Mouse (Mus musculus) kidney, postnatal 36 days (tissue): ENCODE measurements around the gene Trim31.
A peak's percentile ranks its signal among the peaks of the same experiment; 100 is the strongest.
"Not testable (repeated sequence)": the region's sequence is repeated elsewhere in the genome, so short reads cannot be mapped to it uniquely, and the experiment has no call there.

Experiments used
- DNase-seq, 2 experiments: peaks; one replicate each; pipeline ENCODE4 v3.0.0; 2021 to 2022; ENCODE audit warnings: mixed read lengths in 2 of 2

The Trim31 gene

DNA sequence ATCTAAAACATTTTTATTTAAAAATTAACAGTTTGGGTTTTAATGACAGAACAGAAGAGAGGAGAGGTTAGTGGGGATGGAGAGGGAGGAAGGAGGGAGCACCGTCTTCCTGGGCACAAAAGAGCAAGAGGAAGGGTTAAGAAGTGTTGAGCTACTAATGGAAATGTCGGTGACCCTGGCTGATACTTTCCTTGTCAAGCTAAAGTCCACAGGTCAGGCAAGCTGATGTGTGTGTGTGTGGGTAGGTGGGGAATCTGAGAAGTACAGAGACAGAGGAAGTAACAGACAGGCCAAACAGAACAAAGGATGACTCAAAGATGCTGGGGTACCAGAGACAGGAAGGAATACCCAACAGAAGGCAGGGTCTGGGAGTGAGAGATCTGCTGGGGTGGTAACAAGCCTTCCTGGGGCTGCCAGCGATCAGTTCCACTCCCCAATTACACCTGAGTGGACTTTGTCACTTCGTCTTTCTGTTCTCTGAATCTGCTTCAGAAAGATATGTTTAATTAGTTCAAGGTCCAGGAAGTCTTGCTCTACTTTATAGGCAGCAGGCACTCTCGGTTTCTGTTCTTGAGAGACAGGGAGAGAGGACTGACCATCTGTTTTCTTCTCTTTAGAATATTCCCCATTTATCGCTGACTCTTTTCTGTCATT is at the start of gene Trim31:
TSS of gene Trim31 (plus strand) at position 567 of the 654 bp plus-strand sequence.
- DNase-seq, result no peak

DNA sequence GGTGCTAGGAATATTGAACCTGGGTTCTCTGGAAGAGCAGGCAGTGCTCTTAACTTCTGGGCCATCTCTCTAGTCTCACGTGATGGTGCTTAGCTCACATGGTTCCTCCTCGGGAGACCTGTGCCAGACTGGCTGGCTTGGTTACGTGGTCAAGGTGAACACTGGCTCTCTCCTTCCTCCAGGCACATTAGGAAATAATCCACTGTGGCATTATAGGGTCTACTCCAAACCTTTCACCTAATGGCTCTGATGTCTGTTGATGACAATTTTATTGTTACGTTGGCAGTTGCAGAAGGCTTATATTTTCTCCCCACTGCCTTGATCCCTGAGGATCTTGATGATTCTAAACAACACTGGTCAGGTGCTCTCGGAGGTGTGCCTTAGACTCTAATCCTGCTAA is 49.0 kb upstream of the Trim31 start:
- DNase-seq, result no peak

DNA sequence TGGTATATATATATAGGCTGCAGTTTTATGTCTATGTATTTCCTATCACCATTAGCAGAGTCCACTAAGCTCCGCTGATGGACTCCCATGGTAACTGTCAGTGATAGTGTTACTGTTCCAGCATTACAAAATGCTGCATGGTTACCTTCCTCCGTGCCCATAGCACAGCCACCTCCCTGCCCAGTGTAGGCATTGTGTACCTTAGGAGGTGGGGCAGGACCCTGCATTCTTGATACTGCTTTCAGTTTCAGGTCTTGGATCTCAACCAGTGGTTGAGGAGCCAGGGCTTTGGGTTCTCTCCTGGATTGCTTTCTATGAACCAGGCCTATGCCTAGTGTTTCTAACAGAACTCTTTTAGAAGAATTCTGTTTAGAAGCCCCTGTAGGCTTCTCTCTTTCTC is 47.9 kb upstream of the Trim31 start:
- no peak for DNase-seq

DNA sequence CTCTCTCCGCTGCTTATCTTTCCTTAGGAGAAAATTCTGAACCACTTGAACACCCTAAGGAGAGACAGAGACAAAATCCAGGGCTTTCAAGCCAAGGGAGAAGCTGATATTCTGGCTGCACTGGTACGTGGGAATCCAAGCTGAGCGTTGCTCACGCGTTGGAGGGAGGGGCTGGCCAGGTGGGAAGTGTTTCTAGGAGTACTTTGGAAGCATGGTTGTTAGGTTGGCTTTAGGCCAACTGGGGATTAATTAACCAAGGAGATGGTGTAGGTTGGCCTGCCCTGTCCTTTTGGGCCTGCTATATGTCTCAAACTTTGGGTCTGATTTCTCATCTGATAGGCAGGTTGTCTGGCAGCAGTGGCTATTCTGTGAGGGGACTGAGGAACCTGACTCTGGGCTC is 46.7 kb upstream of the Trim31 start:
- no peak for DNase-seq

DNA sequence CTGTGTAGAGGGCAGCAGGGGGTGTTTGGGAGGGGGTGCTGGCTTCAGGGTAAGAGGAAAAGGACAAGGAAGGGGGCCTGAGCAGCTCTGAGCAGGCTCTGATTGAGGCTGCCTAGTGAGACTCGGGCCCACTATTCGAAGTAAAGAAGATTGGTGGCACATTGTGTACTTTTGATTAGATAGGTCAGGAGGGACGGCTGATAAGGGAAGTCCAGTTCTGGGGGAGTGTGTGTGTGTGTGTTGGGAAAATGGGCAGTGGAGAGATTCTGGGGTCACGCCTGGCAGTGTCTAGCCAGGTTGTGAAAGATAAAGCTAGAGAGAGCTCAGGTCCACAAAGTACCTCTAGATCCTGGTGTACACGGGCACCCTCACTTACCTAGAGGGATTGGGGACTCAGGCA is 46.3 kb upstream of the Trim31 start:
- no peak for DNase-seq

DNA sequence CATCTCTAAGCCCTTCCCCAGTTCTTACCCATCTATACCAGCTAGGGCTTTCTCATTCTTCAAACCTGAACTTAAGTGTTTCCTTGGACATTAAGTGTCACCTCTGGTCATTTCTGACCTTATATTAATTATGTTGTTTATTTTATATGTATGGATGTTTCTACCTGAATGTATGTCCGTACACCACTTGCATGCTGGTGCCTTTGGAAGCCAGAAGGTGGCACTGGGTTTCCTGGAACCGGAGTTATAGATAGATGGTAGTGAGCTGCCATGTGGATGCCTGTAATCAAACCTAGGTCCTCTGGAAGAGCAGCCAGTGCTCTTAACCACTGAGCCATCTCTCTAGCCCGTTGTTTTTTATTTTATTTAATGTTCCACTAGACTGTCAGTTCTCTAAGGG is 42.4 kb upstream of the Trim31 start:
- no peak for DNase-seq

DNA sequence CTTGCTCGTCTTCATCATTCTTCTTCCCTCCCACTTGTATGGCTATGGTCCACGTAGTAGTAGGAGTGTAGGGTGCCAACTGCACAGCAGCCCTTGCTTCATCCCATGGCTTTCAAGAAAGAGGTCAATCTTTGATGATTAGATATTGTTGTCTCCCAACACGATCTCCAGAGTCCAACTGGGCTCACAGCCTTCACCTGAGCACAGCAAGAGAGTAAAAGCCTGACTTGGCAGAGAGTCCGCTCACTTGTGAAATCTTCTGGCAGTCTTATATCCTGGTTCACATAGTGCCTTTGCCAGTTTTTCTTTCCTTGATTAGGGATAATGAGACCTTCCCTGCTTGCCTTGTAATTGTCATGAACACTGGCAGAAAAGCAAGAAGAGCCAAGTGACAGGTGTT is 41.7 kb upstream of the Trim31 start:
- DNase-seq, result no peak

DNA sequence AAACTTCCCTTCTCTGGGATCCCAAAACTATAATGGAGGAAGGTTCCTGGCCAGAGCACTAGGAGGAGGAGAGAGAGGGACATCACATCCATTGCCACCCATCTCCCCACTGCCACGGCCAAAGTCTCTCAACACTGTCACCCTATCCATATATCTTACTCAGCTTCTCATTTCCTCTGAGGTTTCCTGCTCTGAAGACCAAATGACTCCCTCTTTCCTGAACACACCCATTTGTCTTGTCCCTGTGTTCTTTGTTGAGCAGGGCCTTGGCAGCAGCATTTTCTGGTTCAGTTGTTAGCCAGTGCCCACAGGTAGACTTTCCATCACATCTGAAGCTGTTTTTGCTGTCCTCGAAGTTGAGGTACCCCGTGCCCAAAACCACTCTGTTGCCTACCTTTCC is 39.7 kb upstream of the Trim31 start:
- no peak for DNase-seq

DNA sequence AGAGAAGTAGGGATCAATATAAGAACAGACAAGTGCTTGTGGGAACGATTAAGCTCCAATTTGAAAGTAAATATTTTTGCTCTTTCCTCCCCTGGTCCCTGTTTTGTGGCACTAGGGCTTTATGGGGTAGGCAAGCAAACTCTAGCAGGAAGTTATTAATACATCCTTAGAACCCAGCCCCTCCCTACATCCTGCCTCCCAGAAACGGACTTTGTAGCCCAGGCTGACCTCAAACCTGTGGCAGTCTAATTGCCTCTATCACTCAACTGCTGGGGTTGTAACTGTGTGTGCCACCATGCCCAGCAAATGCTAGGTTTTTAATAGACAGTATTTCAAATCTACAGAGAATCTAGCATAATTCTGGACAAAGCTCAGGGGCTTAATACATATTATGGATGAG is 36.2 kb upstream of the Trim31 start:
- no peak for DNase-seq

DNA sequence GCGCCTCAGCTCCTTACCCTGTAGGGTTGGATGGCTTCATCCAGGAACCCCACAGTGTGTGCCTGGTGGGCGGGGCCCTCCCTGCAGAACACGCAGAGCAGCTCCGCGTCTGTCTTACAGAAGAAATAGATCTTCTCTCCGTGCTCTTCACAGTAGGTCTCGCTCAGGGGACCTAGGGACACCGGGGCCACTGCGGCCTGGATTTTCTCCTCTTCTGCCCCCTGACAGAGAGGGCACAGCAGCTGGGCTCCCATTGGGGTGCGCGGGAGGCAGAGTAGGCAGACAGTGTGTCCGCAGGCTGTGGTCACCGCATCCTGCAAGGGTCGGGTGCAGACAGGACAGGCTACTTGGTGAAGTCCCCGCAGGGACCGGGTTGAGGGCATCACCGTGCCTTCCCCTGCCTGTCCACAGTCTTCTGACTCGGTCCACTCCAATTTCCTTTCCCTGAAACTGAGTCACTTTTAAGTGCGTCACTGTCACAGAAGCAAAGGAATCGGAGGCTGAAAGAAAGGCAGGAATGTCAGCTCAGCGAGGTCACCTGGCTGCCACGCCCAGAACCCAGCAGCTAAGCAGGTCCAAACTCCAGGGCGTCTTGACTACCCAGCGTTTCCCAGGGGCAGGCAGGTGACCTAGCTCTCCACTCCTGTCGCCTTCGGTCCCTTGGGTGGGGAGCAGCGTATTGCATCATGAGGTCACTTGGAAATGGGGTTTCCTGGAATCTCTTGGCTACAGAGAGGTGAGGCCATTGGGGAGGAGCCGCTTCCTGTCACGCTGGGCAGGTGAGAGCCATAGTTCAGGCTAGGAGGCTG is 31.0 kb upstream of the Trim31 start, which contains the start of gene Trim15:
TSS of gene Trim15 (minus strand) at position 492 of the 809 bp plus-strand sequence.
- DNase-seq, result peak; percentile 34 to 62

DNA sequence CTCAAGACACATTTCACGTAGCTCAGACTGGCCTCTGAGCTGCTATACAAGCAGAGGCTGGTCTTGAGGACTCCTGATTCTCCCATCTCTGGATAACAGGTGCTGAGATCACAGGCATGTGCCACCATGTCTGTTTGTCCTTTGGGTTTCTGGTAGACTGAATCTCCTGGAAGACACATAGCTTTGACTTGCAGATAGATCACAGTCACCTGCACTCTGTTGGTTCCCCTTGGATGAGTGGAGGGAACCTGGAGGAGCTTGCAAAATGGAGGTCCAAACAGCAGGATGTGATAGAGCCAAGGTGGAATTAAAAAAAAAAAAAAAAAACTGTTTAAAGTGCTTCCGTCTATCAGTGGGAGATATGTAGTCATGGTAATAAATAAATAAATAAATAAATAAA is 29.1 kb upstream of the Trim31 start:
- no peak for DNase-seq

DNA sequence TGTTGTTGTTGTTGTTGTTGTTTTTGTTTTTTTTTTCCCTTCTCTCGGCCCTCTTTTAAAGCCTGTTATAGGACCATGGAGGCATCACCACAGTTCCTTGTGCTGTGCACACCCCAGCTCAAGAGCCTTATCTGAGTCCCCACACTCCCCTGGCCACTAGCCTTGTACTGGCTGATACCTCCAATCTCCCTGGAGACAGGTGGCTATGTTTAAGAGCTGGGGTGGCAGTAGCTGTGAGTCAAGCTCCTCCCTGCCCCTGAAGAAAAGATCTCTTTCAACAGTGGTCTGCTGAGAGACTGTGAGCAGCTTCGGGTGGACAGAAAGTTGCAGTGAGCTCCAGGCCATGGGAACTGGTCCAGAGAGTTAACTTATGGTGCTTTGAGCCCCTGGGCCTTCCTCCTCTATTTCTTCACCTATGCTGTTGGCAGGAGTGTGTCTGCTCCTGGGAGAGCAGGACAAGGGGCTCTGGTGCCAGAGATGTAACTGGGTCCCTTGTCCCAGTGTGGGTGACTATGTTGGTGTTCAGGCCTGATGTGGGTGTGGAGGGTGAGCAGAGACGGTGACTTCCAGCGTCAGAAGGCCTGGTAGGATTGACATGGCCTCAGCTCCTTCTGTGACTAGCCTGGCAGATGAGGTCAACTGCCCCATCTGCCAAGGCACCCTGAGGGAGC is 28.5 kb upstream of the Trim31 start, which contains the start of gene Trim10:
TSS of gene Trim10 (plus strand) at position 291 of the 671 bp plus-strand sequence.
- DNase-seq, result no peak

DNA sequence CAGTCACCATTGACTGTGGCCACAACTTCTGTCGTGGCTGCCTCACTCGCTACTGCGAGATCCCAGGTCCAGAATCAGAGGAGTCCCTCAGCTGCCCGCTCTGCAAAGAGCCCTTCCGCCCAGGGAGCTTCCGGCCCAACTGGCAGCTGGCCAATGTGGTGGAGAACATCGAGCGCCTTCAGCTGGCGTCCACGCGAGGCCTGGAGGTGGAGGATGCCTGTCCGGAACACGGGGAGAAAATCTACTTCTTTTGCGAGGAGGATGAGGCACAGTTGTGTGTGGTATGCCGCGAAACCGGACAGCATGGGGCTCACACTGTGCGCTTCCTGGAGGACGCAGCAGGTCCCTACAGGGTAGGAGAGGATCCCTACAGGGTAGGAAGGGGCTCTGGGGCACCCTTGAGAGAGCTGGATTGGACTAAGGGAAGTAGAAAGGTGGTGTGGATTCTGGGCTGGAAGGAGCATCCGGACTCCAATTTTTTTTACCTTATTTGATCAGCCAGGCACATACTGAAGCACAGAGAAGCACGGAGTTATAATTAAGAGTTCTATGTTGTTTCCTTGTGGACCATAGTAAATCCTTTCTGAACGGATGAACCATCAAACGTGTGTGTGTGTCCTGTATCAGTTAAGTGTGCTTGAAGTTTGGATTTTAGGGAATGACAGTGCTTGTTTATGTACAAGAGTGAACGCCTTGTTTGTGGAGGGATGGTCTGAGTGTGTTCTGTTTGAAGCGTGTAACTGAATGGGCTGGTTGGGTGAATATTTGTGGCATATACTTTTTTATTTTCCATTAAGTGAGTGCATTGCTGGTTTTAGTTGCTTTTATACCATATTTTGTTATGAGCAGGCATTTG is 27.7 kb upstream of the Trim31 start:
- peak in 1 of 2 experiments; percentile 51 for DNase-seq

DNA sequence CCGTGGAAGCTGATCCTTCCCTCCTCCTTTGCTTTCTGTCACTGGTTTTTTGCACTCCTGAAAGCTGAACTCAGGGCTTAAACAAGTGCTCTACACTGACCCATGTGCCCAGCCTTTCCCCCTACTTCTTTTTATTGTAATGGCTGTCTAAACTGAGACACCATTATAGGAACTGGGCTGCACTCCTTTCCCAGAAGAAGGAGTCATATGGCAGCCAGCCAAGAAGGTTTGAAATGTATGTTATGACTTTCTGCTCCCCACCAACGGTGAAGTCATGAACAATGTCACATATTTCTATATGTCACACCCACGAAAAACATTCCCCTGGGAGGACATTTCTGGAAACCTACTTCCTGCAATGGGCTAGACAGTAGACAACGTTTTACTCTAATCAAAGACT is 23.3 kb upstream of the Trim31 start:
- DNase-seq, result no peak

DNA sequence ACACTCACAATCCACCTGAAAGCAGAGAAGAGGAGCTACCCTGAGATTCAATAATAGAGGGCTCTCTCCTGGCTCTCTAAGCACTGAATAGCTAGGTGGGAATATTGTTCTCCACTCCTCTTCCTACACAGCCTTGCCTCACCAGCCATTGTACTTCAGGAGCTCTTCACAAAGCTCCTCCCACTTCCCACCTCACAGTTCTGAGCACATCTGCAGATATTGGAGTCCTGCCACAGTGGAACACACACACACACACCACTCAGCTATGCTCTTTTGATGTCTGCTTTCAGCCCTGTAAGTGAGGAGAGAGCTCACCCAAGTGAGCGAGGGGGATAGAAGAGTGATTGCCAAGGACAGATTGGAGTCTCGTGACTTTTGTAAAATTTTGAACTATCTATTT is 14.6 kb upstream of the Trim31 start:
- DNase-seq, result no peak

DNA sequence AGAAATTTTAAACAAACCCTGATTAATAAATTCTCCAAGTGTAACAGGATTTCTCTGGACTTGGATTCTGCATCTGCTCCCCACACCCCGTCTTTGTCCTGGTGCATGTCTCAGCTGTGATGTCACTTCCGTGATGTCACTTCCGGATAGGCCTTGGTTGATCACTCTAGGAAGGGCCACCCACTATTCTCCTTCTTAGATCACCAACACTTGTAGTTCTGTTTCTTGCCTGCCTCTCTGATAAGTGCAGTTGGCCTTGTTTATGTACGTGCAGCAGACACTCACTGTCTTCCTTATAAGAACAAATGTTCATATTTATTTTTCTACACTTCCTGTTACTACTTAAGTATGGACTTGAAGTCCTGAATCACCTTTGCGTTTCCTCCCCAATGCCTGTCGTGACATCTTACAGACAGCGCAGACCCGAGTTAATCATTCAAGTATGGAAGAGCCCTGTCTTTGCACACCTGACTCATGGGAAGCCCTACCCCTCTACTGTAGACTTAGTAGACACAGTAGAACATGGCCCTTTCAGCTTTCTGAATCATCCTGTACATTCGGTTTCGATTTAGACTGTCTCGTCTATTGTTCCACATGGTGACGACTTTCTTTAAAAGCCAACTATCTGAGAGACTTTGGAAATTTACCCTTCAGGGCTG is 12.7 kb upstream of the Trim31 start:
- DNase-seq, result no peak

DNA sequence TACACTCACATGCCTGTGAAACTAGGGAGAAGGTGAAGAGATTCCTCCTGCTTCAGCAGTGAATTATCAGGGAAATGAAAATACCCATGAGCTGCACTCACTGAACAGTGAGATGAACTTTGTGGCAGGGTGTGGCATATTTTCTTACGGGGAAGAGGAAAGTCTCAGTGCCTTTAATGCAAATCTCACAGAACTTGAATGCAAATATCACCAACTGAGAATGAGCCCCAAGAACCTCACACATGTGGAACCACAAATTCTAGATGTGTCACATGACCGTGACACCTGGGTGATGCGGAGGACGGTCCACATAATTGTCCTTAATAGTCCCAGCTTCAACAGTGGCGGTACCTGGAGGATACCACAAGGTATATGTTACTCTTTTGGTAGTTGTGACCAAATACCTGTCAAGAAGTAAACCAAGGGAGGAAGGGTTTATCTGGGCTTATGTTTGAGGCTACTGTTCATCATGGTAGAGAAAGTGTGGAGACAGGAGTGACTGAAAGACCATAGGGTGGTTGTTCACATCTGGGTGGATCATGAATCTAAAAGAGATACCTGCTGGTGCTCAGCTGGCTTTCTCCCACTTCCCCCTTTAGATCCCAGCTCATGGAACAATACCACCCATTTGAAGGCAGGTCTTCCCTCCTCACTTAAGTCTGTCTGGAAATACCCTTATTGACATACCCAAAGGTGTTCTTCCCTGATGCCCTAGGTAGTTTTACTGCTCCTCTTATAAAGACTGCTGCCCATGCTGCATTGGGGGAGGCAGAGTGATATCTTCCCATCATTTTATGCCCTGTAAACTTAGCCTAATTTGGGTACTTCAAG is 7.6 kb upstream of the Trim31 start, which contains the start of gene Trim40:
TSS of gene Trim40 (minus strand) at position 51 of the 831 bp plus-strand sequence.
- DNase-seq, result no peak

DNA sequence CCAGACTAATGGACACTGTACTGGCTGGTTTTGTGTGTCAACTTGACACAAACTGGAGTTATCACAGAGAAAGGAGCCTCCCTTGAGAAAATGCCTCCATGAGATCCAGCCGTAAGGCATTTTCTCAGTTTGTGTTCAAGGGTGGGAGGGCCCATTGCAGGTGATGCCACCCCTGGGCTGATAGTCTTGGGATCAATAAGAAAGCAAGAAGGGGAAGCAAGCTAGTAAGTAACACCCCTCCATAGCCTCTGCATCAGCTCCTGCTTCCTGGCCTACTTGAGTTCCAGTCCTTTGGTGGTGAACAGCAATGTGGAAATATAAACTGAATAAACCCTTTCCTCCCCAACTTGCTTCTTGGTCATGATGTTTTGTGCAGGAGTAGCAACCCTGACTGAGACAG is 6.4 kb upstream of the Trim31 start:
- not testable (repeated sequence) for DNase-seq

DNA sequence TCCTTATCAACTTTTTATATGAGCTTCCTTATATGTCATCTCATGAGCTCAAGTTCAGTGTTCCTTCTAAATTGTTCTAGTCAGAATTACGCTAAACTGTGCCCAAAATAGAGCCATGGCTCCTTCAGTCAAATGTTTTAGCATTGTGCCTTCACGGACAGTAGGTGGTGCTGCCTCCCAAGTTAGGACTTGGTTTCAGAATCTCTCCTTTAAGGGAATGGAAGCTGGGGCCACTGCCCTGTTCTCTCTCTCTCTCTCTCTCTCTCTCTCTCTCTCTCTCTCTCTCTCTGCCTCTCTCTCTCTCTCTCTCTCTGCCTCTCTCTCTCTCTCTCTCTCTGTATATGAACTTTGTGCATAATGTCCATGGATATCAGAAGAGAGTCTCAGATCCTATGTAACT is 5.6 kb upstream of the Trim31 start:
- peak; percentile 35 to 66 for DNase-seq

DNA sequence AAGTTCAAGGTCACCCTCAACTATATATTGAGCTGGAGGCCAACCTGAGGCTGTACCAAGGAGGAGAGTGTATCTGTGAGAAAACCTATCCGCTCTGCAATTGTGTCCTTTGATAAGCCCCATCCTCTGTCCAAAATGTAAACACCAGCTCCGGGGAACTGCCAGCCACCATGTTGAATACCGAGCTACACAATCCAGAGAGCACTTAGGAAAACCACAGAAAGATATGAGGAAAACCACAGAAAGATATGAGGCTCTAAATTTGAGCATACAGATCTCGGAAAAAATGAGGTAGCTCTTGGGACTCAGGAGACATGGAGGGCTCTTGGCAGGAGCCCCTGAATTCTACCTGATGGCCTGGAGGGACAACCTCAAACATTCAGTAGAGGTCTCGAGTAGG is 4.5 kb upstream of the Trim31 start:
- DNase-seq, result no peak

DNA sequence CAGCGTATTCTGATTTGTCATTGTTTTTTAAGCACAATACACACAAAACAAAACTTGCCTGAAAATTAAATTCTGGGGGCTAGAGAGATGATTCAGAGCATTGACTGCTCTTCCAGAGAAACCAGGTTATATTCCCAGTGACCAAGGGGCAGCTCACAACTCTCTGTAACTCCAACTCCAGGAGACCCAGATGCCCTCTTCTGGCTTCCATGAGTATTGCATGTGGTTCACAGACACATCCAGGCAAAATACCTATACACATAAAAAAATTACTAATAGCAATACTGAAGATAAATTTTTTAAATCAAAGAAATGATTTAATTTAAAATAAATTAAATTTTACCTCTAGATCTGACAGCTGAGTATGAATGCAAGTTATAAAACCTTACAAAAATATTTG is 1.3 kb upstream of the Trim31 start:
- DNase-seq, result peak; percentile 37 to 73
